Mouse (Mus musculus) embryo, embryonic 9.5 days (tissue): Measurements from ENCODE around the gene Pfkfb4.

Experiments used
- DNase-seq: peaks from one replicate; pipeline ENCODE4 v3.0.0-alpha.2; 2017; ENCODE audit errors: extremely low spot score

Gene Pfkfb4

GRCm38 (mm10) chr9:109057543-109057942 lies 66.0 kb downstream of the Pfkfb4 start:
- DNase-seq: no peak

- no peak for DNase-seq
Measured at GRCm38 (mm10) chr9:109058006-109058765, 66.6 kb downstream of the Pfkfb4 start.

- DNase-seq: peak; percentile 85
Measured at GRCm38 (mm10) chr9:109059136-109059903, 67.7 kb downstream of the Pfkfb4 start, which contains the start of gene Trex1. Trex1 (minus strand) TSS chr9:109059734.

- DNase-seq: no peak
Measured at GRCm38 (mm10) chr9:109060184-109060897, 68.8 kb downstream of the Pfkfb4 start.

- no peak for DNase-seq
Measured at GRCm38 (mm10) chr9:109060898-109061295, 69.3 kb downstream of the Pfkfb4 start.

- DNase-seq: no peak
Measured at GRCm38 (mm10) chr9:109068095-109068735, 76.6 kb downstream of the Pfkfb4 start.

- peak; percentile 91 for DNase-seq
Measured at GRCm38 (mm10) chr9:109073661-109074573, 82.3 kb downstream of the Pfkfb4 start, which contains the start of gene Atrip. Atrip (minus strand) TSS chr9:109074124.

- no peak for DNase-seq
Measured at GRCm38 (mm10) chr9:109080516-109080915, 88.9 kb downstream of the Pfkfb4 start.

GRCm38 (mm10) chr9:109081749-109082123 lies 90.2 kb downstream of the Pfkfb4 start:
- no peak for DNase-seq
